Mouse (Mus musculus) liver, adult 2 months (tissue): ENCODE data around the gene Gm13288. TPM values are rescaled to one million over a fixed set of nuclear protein-coding genes. Genes with fewer than 3 reads are reported as not detected.
"Not testable (repeated sequence)": the region's sequence is repeated elsewhere in the genome, so short reads cannot be mapped to it uniquely, and the experiment has no call there.

ENCODE experiments used
- DNase-seq: peaks from one replicate; pipeline ENCODE4 v3.0.0-alpha.2; 2011; ENCODE audit warnings: low read depth, low spot score; ENCODE audit errors: extremely low read depth
- H3K27ac ChIP-seq: fragments of 200-500 bp; replicated peaks from 2 replicates; pipeline ENCODE4 v1.5.1; 2012; ENCODE audit warnings: low read depth, mild to moderate bottlenecking, control low read depth, inconsistent platforms, low read length; ENCODE audit not compliant: insufficient read depth
- H3K27me3 ChIP-seq: fragments of 200-500 bp; 2 replicates; pipeline ENCODE4 v1.6.1; 2012; ENCODE audit warnings: mild to moderate bottlenecking, moderate library complexity, low read length, inconsistent platforms; ENCODE audit not compliant: control insufficient read depth, insufficient read depth
- H3K36me3 ChIP-seq: fragments of 200-500 bp; 2 replicates; pipeline ENCODE4 v1.6.1; 2012; ENCODE audit warnings: low read length, inconsistent platforms; ENCODE audit not compliant: control insufficient read depth, insufficient read depth
- H3K4me1 ChIP-seq: fragments of 200-500 bp; 2 replicates; pipeline ENCODE4 v1.6.1; 2011; ENCODE audit warnings: low read length; ENCODE audit not compliant: control insufficient read depth, insufficient read depth
- H3K4me3 ChIP-seq: fragments of 200-500 bp; 2 replicates; pipeline ENCODE4 v1.5.1; 2011; ENCODE audit warnings: low read depth, mild to moderate bottlenecking, control low read depth, low read length, moderate library complexity; ENCODE audit not compliant: insufficient read depth
- H3K79me2 ChIP-seq: fragments of 200-500 bp; 2 replicates; pipeline ENCODE4 v1.6.1; 2012; ENCODE audit warnings: inconsistent platforms, mild to moderate bottlenecking, low read length, moderate library complexity; ENCODE audit not compliant: control insufficient read depth, insufficient read depth
- H3K9ac ChIP-seq: fragments of 200-500 bp; 2 replicates; pipeline ENCODE4 v1.6.1; 2012; ENCODE audit warnings: low read depth, mild to moderate bottlenecking, control low read depth, inconsistent platforms, low read length
- CTCF ChIP-seq: fragments of 200-500 bp; IDR thresholded peaks from 2 replicates; pipeline ENCODE4 v1.5.1; 2011; ENCODE audit warnings: low read depth, low read length, control low read depth
- POLR2A ChIP-seq: fragments of 200-500 bp; IDR thresholded peaks from 2 replicates; pipeline ENCODE4 v1.6.1; 2011; ENCODE audit warnings: low read length, control low read depth; ENCODE audit not compliant: insufficient read depth; ENCODE audit errors: extremely low read depth
- WGBS: fragments of 180-500 bp; shearing (Covaris S2); methylation state at CpG from one replicate; pipeline ENCODE4 v1.1.7; 2018; 5-methylcytosine and 5-hydroxymethylcytosine counted together
- polyA plus RNA-seq: library from polyadenylated mRNA; depleted of rRNA; stranded (reverse); fragments of >200 nt; gene quantifications from 2 replicates; pipeline ENCODE4 v1.2.3, GENCODE M21; 2012
- total RNA-seq: library from RNA; depleted of rRNA; stranded (reverse); fragments of >200 nt; gene quantifications from 2 replicates; pipeline ENCODE4 v1.2.3, GENCODE M21; 2014

The Gm13288 gene
- total and polyA plus RNA-seq, 2 experiments: not detected

DNA sequence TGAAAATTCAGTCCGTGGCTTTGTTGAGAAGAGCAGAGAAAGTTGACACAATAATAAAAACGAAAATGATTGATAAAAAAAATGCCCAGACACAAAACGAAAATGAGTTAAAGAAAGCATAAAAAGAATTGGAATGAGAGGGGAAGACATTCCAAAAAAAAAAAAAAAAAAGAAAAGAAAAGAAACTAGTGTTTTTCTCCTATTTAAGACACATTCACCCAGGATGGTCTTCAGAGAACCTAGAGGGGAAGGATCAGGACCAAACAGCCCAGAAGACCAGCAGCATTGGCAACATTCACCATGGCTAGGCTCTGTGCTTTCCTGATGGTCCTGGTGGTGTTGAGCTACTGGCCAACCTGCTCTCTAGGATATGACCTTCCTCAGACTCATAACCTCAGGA, 10.6 kb downstream of the Gm13288 start, which contains the start of gene Ifna7:
Ifna7 (plus strand) TSS at position 301 of the 400 bp plus-strand sequence.
- 48% methylated on average over 3 of the region's 3 CpGs for WGBS
- TF ChIP-seq CTCF (no peak), POLR2A (no peak)
- no peaks in the 10 kb centered on the region for H3K36me3 ChIP-seq
- no peak within 1 kb of the TSS for H3K27ac ChIP-seq
- no peaks in the 10 kb centered on the region for H3K4me1 ChIP-seq
- H3K4me3 ChIP-seq: no peak within 1 kb of the TSS
- no peak for DNase-seq
- H3K79me2 ChIP-seq: no peaks in the 10 kb centered on the region
- H3K9ac ChIP-seq: no peak within 1 kb of the TSS
- no peaks in the 10 kb centered on the region for H3K27me3 ChIP-seq

DNA sequence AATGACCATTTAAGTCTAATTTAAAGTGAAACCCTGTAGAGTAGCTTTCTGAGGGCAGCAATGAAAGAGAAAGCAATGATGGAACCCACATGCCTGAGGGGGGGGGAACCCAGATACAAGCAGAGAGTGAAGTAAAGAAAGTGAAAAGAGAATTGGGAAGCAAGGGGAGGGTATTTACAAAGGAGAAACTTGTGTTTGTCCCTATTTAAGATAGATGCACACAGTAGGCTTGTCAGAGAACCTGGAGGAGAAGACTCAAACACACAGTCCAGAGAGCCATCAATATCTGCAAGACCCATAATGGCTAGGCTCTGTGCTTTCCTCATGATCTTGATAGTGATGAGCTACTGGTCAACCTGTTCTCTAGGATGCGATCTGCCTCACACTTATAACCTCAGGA, 14.3 kb downstream of the Gm13288 start, which contains the start of gene Ifna11:
Ifna11 (plus strand) TSS at position 301 of the 400 bp plus-strand sequence.
- no peak within 1 kb of the TSS for H3K4me3 ChIP-seq
- no peaks in the 10 kb centered on the region for H3K79me2 ChIP-seq
- no peaks in the 10 kb centered on the region for H3K27me3 ChIP-seq
- H3K9ac ChIP-seq: no peak within 1 kb of the TSS
- DNase-seq: no peak
- H3K27ac ChIP-seq: no peak within 1 kb of the TSS
- 79% methylated on average over 1 of the region's 1 CpGs for WGBS
- TF ChIP-seq CTCF (no peak), POLR2A (no peak)
- no peaks in the 10 kb centered on the region for H3K4me1 ChIP-seq
- H3K36me3 ChIP-seq: no peaks in the 10 kb centered on the region

DNA sequence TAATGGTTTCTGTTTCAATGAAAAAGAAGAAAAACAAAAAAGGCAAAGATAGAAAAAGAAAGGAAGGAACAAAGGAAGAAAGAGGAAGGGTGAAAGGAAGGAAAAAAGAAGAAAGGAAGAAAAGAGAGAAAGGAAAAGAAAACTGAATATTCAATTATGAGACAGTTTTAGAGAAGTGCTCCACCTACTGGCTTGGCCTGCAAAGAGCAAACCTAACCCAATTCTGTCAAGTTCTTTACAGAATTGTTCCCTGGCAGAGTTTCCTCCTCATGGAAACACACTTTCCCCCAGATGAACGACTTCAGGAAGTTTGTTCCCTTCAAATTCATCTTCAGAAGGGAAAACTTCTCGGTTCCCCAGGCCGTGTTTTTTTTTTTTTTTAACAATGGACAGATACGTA, 17.7 kb downstream of the Gm13288 start:
- DNase-seq: no peak
- H3K36me3 ChIP-seq: no peaks in the 10 kb centered on the region
- H3K79me2 ChIP-seq: no peaks in the 10 kb centered on the region
- no peaks in the 10 kb centered on the region for H3K27me3 ChIP-seq
- H3K4me3 ChIP-seq: no peak overlapping the region
- WGBS: 25% methylated on average over 4 of the region's 4 CpGs
- H3K4me1 ChIP-seq: no peaks in the 10 kb centered on the region
- no peak overlapping the region for H3K9ac ChIP-seq
- no peak overlapping the region for H3K27ac ChIP-seq
- TF ChIP-seq CTCF (no peak; the same call in 1 of the 2 replicates), POLR2A (no peak)

DNA sequence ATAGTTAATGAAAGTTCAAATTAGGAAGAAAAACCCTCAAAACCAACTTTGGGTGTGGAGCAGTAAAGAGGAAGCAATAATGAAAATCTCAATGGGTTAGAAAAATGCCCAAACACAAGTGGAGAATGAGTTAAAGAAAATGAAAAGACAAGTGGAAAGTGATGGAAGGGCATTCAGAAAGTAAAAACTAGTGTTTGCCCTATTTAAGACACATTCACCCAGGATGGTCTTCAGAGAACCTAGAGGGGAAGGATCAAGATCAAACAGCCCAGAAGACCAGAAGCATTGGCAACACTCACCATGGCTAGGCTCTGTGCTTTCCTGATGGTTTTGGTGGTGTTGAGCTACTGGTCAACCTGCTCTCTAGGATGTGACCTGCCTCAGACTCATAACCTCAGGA, 21.8 kb downstream of the Gm13288 start, which contains the start of gene Ifna6:
Ifna6 (plus strand) TSS at position 301 of the 400 bp plus-strand sequence.
- not testable (repeated sequence) for H3K27me3 ChIP-seq, H3K9ac ChIP-seq, H3K79me2 ChIP-seq, DNase-seq, H3K4me3 ChIP-seq, H3K4me1 ChIP-seq, H3K36me3 ChIP-seq, H3K27ac ChIP-seq

DNA sequence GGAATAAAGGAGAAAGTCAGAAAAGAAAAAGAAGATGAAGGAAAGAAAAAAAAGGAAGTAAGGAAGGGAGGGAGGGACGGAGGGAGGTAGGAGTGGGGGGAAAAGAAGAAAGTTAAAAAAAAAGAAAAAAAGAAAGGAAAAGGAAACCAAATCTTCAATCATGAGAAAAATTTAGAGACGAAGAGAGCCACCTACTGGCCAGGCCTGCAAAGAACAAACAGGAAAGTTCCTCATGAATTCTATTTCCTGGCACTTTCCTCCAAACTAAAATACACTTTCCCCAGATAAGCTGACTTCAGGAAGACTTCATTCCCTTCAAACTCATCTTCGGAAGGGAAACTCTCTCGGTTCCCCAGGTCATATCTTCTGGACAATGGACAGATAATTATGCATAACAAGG, 25.2 kb downstream of the Gm13288 start:
- H3K79me2 ChIP-seq: no peaks in the 10 kb centered on the region
- H3K27me3 ChIP-seq: no peaks in the 10 kb centered on the region
- no peak overlapping the region for H3K27ac ChIP-seq
- no peaks in the 10 kb centered on the region for H3K4me1 ChIP-seq
- TF ChIP-seq CTCF: 0 out of 2 replicates have a peak, but pooled peaks have one; percentile 31
- TF ChIP-seq POLR2A: no peak
- H3K9ac ChIP-seq: no peak overlapping the region
- 31% methylated on average over 4 of the region's 4 CpGs for WGBS
- DNase-seq: peak; percentile 8
- no peak overlapping the region for H3K4me3 ChIP-seq
- no peaks in the 10 kb centered on the region for H3K36me3 ChIP-seq

DNA sequence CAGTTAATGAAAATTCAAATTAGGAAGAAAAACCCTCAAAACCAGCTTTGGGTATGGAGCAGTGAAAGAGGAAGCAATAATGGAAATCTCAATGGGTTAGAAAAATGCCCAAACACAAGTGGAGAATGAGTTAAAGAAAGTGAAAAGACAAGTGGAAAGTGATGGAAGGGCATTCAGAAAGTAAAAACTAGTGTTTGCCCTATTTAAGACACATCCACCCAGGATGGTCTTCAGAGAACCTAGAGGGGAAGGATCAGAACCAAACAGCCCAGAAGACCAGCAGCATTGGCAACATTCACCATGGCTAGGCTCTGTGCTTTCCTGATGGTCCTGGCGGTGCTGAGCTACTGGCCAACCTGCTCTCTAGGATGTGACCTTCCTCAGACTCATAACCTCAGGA, 29.9 kb downstream of the Gm13288 start, which contains the start of gene Ifna5:
Ifna5 (plus strand) TSS at position 301 of the 400 bp plus-strand sequence.
- not testable (repeated sequence) for H3K79me2 ChIP-seq, H3K9ac ChIP-seq, DNase-seq, H3K27ac ChIP-seq, H3K4me1 ChIP-seq, H3K36me3 ChIP-seq, H3K27me3 ChIP-seq, H3K4me3 ChIP-seq
- 66% methylated on average over 1 of the region's 1 CpGs for WGBS
